ENCODE assay signal across 22 mouse cellular contexts in genomic region chr2:93495170-93495569, GRCm38 (mm10). TPM values are rescaled to one million over a fixed set of nuclear protein-coding genes. Genes with fewer than 3 reads are reported as not detected.
A peak's percentile ranks its signal among the peaks of the same experiment; 100 is the strongest.
DNase-seq lines count a peak whose midpoint lies in the region; ATAC-seq lines count a peak whose summit lies in the region.
"Had no signal": no experiment of that assay in that cellular context is flagged by ENCODE, and none has a peak within 500 bp of the region (broad histone marks: within the 10 kb centered on the region; RNA-seq: fewer than 3 reads in every experiment).

No protein-coding gene starts in this region.

- H3K4me2 ChIP-seq in hindbrain, embryonic 16.5 days (ENCODE audit: low read length) = no peak overlapping the region
- H3K4me2 ChIP-seq in hindbrain, embryonic 11.5 days (replicated peaks; ENCODE audit: low read depth, low read length) = no peak overlapping the region
- no peak overlapping the region for H3K4me2 ChIP-seq in midbrain, embryonic 11.5 days
- H3K4me2 ChIP-seq in midbrain, embryonic 14.5 days (ENCODE audit: low read length) = no peak overlapping the region
- H3K4me2 ChIP-seq: forebrain, embryonic 12.5 days; heart, embryonic 11.5 days; heart, embryonic 15.5 days had no signal

- H3K9ac ChIP-seq in hindbrain, embryonic 16.5 days (ENCODE audit: low read depth, low read length) = no peak overlapping the region
- no peak overlapping the region for H3K9ac ChIP-seq in hindbrain, embryonic 11.5 days (ENCODE audit: low read depth, low read length)
- H3K9ac ChIP-seq in midbrain, embryonic 11.5 days (ENCODE audit: low read length) = no peak overlapping the region
- H3K9ac ChIP-seq in midbrain, embryonic 14.5 days (replicated peaks; ENCODE audit: low read length) = no peak overlapping the region
- H3K9ac ChIP-seq: forebrain, embryonic 12.5 days; heart, embryonic 15.5 days had no signal

- DNase-seq in cerebellum, postnatal 10 days = peak; percentile 58 to 67
- DNase-seq in cerebellum, adult 18-20 months = no peak
- DNase-seq in hindbrain, embryonic 11.5 days (ENCODE audit: low spot score) = no peak
- DNase-seq in midbrain, embryonic 11.5 days (ENCODE audit: low spot score, missing footprints) = peak; percentile 51
- no peak for DNase-seq in midbrain, embryonic 14.5 days
- DNase-seq: adrenal gland, adult 8-10 months; adrenal gland, postnatal 36 days; B cell, adult 2 months; cerebellum, adult 11 months; cerebellum, adult 9-10 months; cerebellum, postnatal 36 days; gastrocnemius, postnatal 14 days; heart, adult 2 months; heart, postnatal 14 days had no signal

- H3K36me3 ChIP-seq in hindbrain, embryonic 16.5 days (ENCODE audit: control insufficient read depth, insufficient read depth, low read length) = no peaks in the 10 kb centered on the region
- H3K36me3 ChIP-seq in hindbrain, embryonic 11.5 days (ENCODE audit: control insufficient read depth, insufficient read depth, low read length) = no peaks in the 10 kb centered on the region
- H3K36me3 ChIP-seq in midbrain, embryonic 11.5 days (ENCODE audit: control insufficient read depth, insufficient read depth, low read length) = no peaks in the 10 kb centered on the region
- no peaks in the 10 kb centered on the region for H3K36me3 ChIP-seq in midbrain, embryonic 14.5 days (ENCODE audit: control insufficient read depth, insufficient read depth, low read length)
- H3K36me3 ChIP-seq: forebrain, embryonic 12.5 days; G1E; heart, embryonic 15.5 days had no signal

- no peaks in the 10 kb centered on the region for H3K9me3 ChIP-seq in hindbrain, embryonic 16.5 days (ENCODE audit: control insufficient read depth, low read length)
- H3K9me3 ChIP-seq in hindbrain, embryonic 11.5 days (ENCODE audit: control insufficient read depth, low read length) = no peaks in the 10 kb centered on the region
- no peaks in the 10 kb centered on the region for H3K9me3 ChIP-seq in midbrain, embryonic 11.5 days (ENCODE audit: control insufficient read depth, low read length)
- H3K9me3 ChIP-seq in midbrain, embryonic 14.5 days (ENCODE audit: control insufficient read depth, low read length) = no peaks in the 10 kb centered on the region
- H3K9me3 ChIP-seq: forebrain, embryonic 12.5 days; G1E; heart, embryonic 15.5 days had no signal

- ATAC-seq in hindbrain, embryonic 16.5 days = peak; percentile 54
- no peak for ATAC-seq in hindbrain, embryonic 11.5 days (ENCODE audit: low FRiP score)
- ATAC-seq in midbrain, embryonic 11.5 days (ENCODE audit: low FRiP score) = no peak
- no peak for ATAC-seq in midbrain, embryonic 14.5 days (ENCODE audit: low FRiP score, low TSS enrichment)
- no peak for ATAC-seq in megakaryocyte progenitor cell, adult 5-6 weeks (replicated peaks; ENCODE audit: poor library complexity)
- ATAC-seq: CD4-positive, CD25-positive, alpha-beta regulatory T cell, adult 4 months; forebrain, embryonic 16.5 days had no signal

- no peaks in the 10 kb centered on the region for H3K27me3 ChIP-seq in hindbrain, embryonic 16.5 days (replicated peaks; ENCODE audit: control insufficient read depth, insufficient read depth, low read length)
- no peaks in the 10 kb centered on the region for H3K27me3 ChIP-seq in hindbrain, embryonic 11.5 days (ENCODE audit: control insufficient read depth, insufficient read depth, low read length)
- H3K27me3 ChIP-seq in midbrain, embryonic 11.5 days (ENCODE audit: control insufficient read depth, insufficient read depth, low read length) = no peaks in the 10 kb centered on the region
- H3K27me3 ChIP-seq in midbrain, embryonic 14.5 days (ENCODE audit: control insufficient read depth, insufficient read depth, low read length) = no peaks in the 10 kb centered on the region
- H3K27me3 ChIP-seq: forebrain, embryonic 12.5 days had no signal

- WGBS in hindbrain, embryonic 16.5 days = 64% methylated on average over 3 of the region's 3 CpGs
- 92% methylated on average over 3 of the region's 3 CpGs for WGBS in hindbrain, embryonic 11.5 days
- whole genome bisulfite sequencing in midbrain, embryonic 11.5 days = 87% methylated on average over 3 of the region's 3 CpGs
- 83% methylated on average over 3 of the region's 3 CpGs for WGBS in midbrain, embryonic 14.5 days

- no peak overlapping the region for H3K4me3 ChIP-seq in hindbrain, embryonic 16.5 days (ENCODE audit: low read length)
- no peak overlapping the region for H3K4me3 ChIP-seq in hindbrain, embryonic 11.5 days (ENCODE audit: low read depth, low read length)
- no peak overlapping the region for H3K4me3 ChIP-seq in midbrain, embryonic 11.5 days (ENCODE audit: low read depth, low read length)
- H3K4me3 ChIP-seq in midbrain, embryonic 14.5 days (replicated peaks; ENCODE audit: low read depth, low read length) = no peak overlapping the region
- H3K4me3 ChIP-seq: forebrain, embryonic 12.5 days; heart, adult 2 months; heart, embryonic 15.5 days had no signal

- H3K27ac ChIP-seq in hindbrain, embryonic 16.5 days (ENCODE audit: low read depth, low read length) = no peak overlapping the region
- no peak overlapping the region for H3K27ac ChIP-seq in hindbrain, embryonic 11.5 days (ENCODE audit: low read depth, low read length)
- H3K27ac ChIP-seq in midbrain, embryonic 11.5 days (ENCODE audit: low read depth, low read length) = no peak overlapping the region
- H3K27ac ChIP-seq in midbrain, embryonic 14.5 days (replicated peaks; ENCODE audit: low read depth, low read length) = no peak overlapping the region
- H3K27ac ChIP-seq: forebrain, embryonic 12.5 days; heart, adult 2 months; heart, embryonic 15.5 days had no signal

- no peaks in the 10 kb centered on the region for H3K4me1 ChIP-seq in hindbrain, embryonic 16.5 days (ENCODE audit: control insufficient read depth, insufficient read depth, low read depth, low read length)
- H3K4me1 ChIP-seq in hindbrain, embryonic 11.5 days (replicated peaks; ENCODE audit: control insufficient read depth, insufficient read depth, low read length) = no peaks in the 10 kb centered on the region
- no peaks in the 10 kb centered on the region for H3K4me1 ChIP-seq in midbrain, embryonic 11.5 days (ENCODE audit: control insufficient read depth, insufficient read depth, low read length)
- no peaks in the 10 kb centered on the region for H3K4me1 ChIP-seq in midbrain, embryonic 14.5 days (ENCODE audit: control insufficient read depth, insufficient read depth, low read length)
- H3K4me1 ChIP-seq: forebrain, embryonic 12.5 days; heart, embryonic 15.5 days had no signal

RNA-seq across cellular contexts. Expression of gene Cd82, which starts 32.2 kb away (rescaled TPM):
- polyA plus RNA-seq in hindbrain, embryonic 16.5 days (2015; fragmentation: Nextera tagmentation; extraction: Ambion mirVana) = 24.5 and 26.8 TPM in 2 replicates
- polyA plus RNA-seq in hindbrain, embryonic 11.5 days (2014; fragmentation: Nextera tagmentation; extraction: Ambion mirVana) = 6.2 and 6.3 TPM in 2 replicates
- 3.7 and 4.0 TPM in 2 replicates for polyA plus RNA-seq in midbrain, embryonic 11.5 days (2014; fragmentation: Nextera tagmentation; extraction: Ambion mirVana)
- 12.6 and 14.1 TPM in 2 replicates for polyA plus RNA-seq in midbrain, embryonic 14.5 days (2014; fragmentation: Nextera tagmentation; extraction: Ambion mirVana)
- total RNA-seq in megakaryocyte progenitor cell, adult 5-6 weeks (2015) = 15.0 and 20.2 TPM in 2 replicates
- total RNA-seq in megakaryocyte progenitor cell, adult 5-6 weeks (2017) = 23.9 and 31.2 TPM in 2 replicates

Comparison
In these comparisons a context has a peak if more than half of its experiments do, and no peak if none do; other contexts are left out.
1. DNase-seq: peak in cerebellum, postnatal 10 days (2 of 2) and midbrain, embryonic 11.5 days (single experiment); none in cerebellum, adult 18-20 months (0 of 2), hindbrain, embryonic 11.5 days (single experiment) and midbrain, embryonic 14.5 days (single experiment).